Mouse (Mus musculus) olfactory bulb, adult 2 months (tissue): ENCODE data around the gene Kcns1.

Source experiments
- CTCF ChIP-seq: fragments of 200-500 bp; IDR thresholded peaks from 2 replicates; pipeline ENCODE4 v1.5.1; 2012; ENCODE audit warnings: low read depth, mild to moderate bottlenecking, low read length, moderate library complexity; ENCODE audit not compliant: insufficient read depth
- POLR2A ChIP-seq: fragments of 200-500 bp; IDR thresholded peaks from 2 replicates; pipeline ENCODE4 v1.6.1; 2012; ENCODE audit warnings: mild to moderate bottlenecking, low read depth, low read length, moderate library complexity; ENCODE audit not compliant: insufficient read depth

- TF ChIP-seq CTCF (no peak), POLR2A (no peak)
These were observed 25.2 kb upstream of the Kcns1 start for GRCm38 (mm10) chr2:164195971-164196699.
